Comparison of ENCODE assay signal across 7 mouse cellular contexts in genomic region chr5:107921400-107922252, GRCm38 (mm10). TPM values are rescaled to one million over a fixed set of nuclear protein-coding genes. Genes with fewer than 3 reads are reported as not detected.
DNase-seq lines count a peak whose midpoint lies in the region; ATAC-seq and TF ChIP-seq lines count a peak whose summit lies in the region.

No protein-coding gene starts in this region.

- H3K27ac ChIP-seq in cortical plate, adult 2 months (ENCODE audit: insufficient read depth, low read length): no peak overlapping the region
- no peak overlapping the region for H3K27ac ChIP-seq in hindbrain, postnatal 0 days
- H3K27ac ChIP-seq in liver, embryonic 15.5 days (replicated peaks): no peak overlapping the region

- peak; percentile 40 for DNase-seq in right cerebral cortex, adult 18-20 months
- no peak for DNase-seq in right cerebral cortex, postnatal 14 days
- DNase-seq in R1 (ENCODE audit: low read depth, low spot score): peak; percentile 67
- peak; percentile 88 for DNase-seq in hindbrain, postnatal 0 days (ENCODE audit: low spot score)
- peak; percentile 85 for DNase-seq in retina, embryonic 14.5 days (ENCODE audit: low spot score)

- H3K4me2 ChIP-seq in hindbrain, postnatal 0 days (ENCODE audit: low read depth, low read length): no peak overlapping the region
- no peak overlapping the region for H3K4me2 ChIP-seq in liver, embryonic 15.5 days

- H3K4me1 ChIP-seq in cortical plate, adult 2 months (ENCODE audit: control insufficient read depth, insufficient read depth, low read length): no peaks in the 10 kb centered on the region; the same call in 1 of the 2 replicates
- no peaks in the 10 kb centered on the region for H3K4me1 ChIP-seq in hindbrain, postnatal 0 days (ENCODE audit: insufficient read depth, low read length)
- H3K4me1 ChIP-seq in liver, embryonic 15.5 days (replicated peaks): 0 out of 2 replicates have a peak, but pooled peaks cover 2% of the 10 kb centered on the region

- H3K4me3 ChIP-seq in cortical plate, adult 2 months (ENCODE audit: insufficient read depth, low read length): no peak overlapping the region
- no peak overlapping the region for H3K4me3 ChIP-seq in hindbrain, postnatal 0 days (ENCODE audit: low read length)
- H3K4me3 ChIP-seq in liver, embryonic 15.5 days (replicated peaks): no peak overlapping the region

- no peaks in the 10 kb centered on the region for H3K36me3 ChIP-seq in hindbrain, postnatal 0 days (ENCODE audit: insufficient read depth, low read length)
- H3K36me3 ChIP-seq in liver, embryonic 15.5 days (replicated peaks): no peaks in the 10 kb centered on the region

- no peak for TF ChIP-seq POLR2A in cortical plate, adult 2 months (IDR thresholded peaks at IDR 0.05; ENCODE audit: extremely low read depth, insufficient read depth, low read length)

- peak; percentile 58 for ATAC-seq in hindbrain, postnatal 0 days
- peak; percentile 28 for ATAC-seq in liver, embryonic 15.5 days (ENCODE audit: insufficient read depth)

- TF ChIP-seq CTCF in cortical plate, adult 2 months (IDR thresholded peaks at IDR 0.05; ENCODE audit: extremely low read depth, insufficient read depth, low read length): peak; percentile 26
- peak; percentile 93 for TF ChIP-seq CTCF in hindbrain, postnatal 0 days (IDR thresholded peaks at IDR 0.05; ENCODE audit: low read depth)

- no peak overlapping the region for H3K9ac ChIP-seq in hindbrain, postnatal 0 days (replicated peaks; ENCODE audit: low read length)
- H3K9ac ChIP-seq in liver, embryonic 15.5 days: no peak overlapping the region

- no peaks in the 10 kb centered on the region for H3K27me3 ChIP-seq in hindbrain, postnatal 0 days (ENCODE audit: insufficient read depth, low read length)
- no peaks in the 10 kb centered on the region for H3K27me3 ChIP-seq in liver, embryonic 15.5 days

- no peaks in the 10 kb centered on the region for H3K9me3 ChIP-seq in hindbrain, postnatal 0 days (ENCODE audit: low read length)
- H3K9me3 ChIP-seq in liver, embryonic 15.5 days (replicated peaks): no peaks in the 10 kb centered on the region

- WGBS in hindbrain, postnatal 0 days: 84% methylated on average over 2 of the region's 2 CpGs
- WGBS in liver, embryonic 15.5 days (ENCODE audit: insufficient replicate concordance): 64% methylated on average over 2 of the region's 2 CpGs

RNA-seq across cellular contexts. Expression of gene Rpl5, which starts 21.3 kb away (rescaled TPM):
- polyA plus RNA-seq in cortical plate, adult 2 months (2012; rRNA removed): 82.5 and 92.9 TPM in 2 replicates
- total RNA-seq in hindbrain, postnatal 0 days (2014; rRNA removed): 78.0 and 106 TPM in 2 replicates
- polyA plus RNA-seq in hindbrain, postnatal 0 days (2015; fragmentation: Nextera tagmentation; extraction: Ambion mirVana): 51.7 and 57.8 TPM in 2 replicates
- 26.1 and 26.7 TPM in 2 replicates for polyA plus RNA-seq in liver, embryonic 15.5 days (2015; fragmentation: Nextera tagmentation; extraction: Ambion mirVana)

RNA-seq across cellular contexts. Expression of gene Evi5, which starts 46.7 kb away (rescaled TPM):
- 56.9 and 64.6 TPM in 2 replicates for polyA plus RNA-seq in cortical plate, adult 2 months (2012; rRNA removed)
- 56.0 and 57.7 TPM in 2 replicates for total RNA-seq in hindbrain, postnatal 0 days (2014; rRNA removed)
- polyA plus RNA-seq in hindbrain, postnatal 0 days (2015; fragmentation: Nextera tagmentation; extraction: Ambion mirVana): 60.1 and 66.3 TPM in 2 replicates
- polyA plus RNA-seq in liver, embryonic 15.5 days (2015; fragmentation: Nextera tagmentation; extraction: Ambion mirVana): 54.3 and 56.7 TPM in 2 replicates
